Comparison of ENCODE assay signal across 11 mouse cellular contexts in the genomic region with DNA sequence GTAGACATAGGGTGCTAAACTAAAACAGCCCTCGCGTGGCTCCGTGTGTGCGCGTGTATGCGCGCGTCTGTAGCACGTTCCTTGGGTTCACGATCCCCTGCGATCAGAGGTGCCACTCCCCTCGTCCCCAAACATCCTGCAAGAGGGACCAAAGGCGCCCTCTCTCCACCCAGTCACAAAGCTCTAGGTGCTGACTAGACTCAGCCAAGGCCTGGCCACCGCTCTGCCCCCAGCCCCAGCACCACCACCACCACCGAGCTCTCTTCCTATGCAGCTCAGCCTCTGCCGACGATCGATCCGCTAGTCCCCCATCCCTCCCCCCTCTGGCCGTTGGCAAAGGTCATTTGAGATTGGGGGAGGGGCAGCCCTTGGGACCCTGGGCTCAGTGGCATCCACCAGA. TPM values are rescaled to one million over a fixed set of nuclear protein-coding genes. Genes with fewer than 3 reads are reported as not detected.
DNase-seq lines count a peak whose midpoint lies in the region; ATAC-seq lines count a peak whose summit lies in the region.
"Had no signal": no experiment of that assay in that cellular context is flagged by ENCODE, and none has a peak within 500 bp of the region (broad histone marks: within the 10 kb centered on the region; RNA-seq: fewer than 3 reads in every experiment).

No protein-coding gene starts in this region.

- no peaks in the 10 kb centered on the region for H3K9me3 ChIP-seq in embryonic facial prominence, embryonic 13.5 days
- H3K9me3 ChIP-seq in limb, embryonic 11.5 days (ENCODE audit: control insufficient read depth, low read length): no peaks in the 10 kb centered on the region
- no peaks in the 10 kb centered on the region for H3K9me3 ChIP-seq in midbrain, embryonic 15.5 days

- 1% methylated on average over 20 of the region's 20 CpGs for WGBS in embryonic facial prominence, embryonic 13.5 days
- under 1% methylated on average over 20 of the region's 20 CpGs for whole genome bisulfite sequencing in limb, embryonic 11.5 days
- WGBS in midbrain, embryonic 15.5 days: 1% methylated on average over 20 of the region's 20 CpGs

- H3K27me3 ChIP-seq in embryonic facial prominence, embryonic 13.5 days: peaks cover 100% of the 10 kb centered on the region
- H3K27me3 ChIP-seq in limb, embryonic 11.5 days (ENCODE audit: control insufficient read depth, insufficient read depth, low read length): peaks cover 99% of the 10 kb centered on the region
- H3K27me3 ChIP-seq in midbrain, embryonic 15.5 days (replicated peaks): peaks cover 92% of the 10 kb centered on the region

- no peak overlapping the region for H3K27ac ChIP-seq in embryonic facial prominence, embryonic 13.5 days
- no peak overlapping the region for H3K27ac ChIP-seq in limb, embryonic 11.5 days (replicated peaks; ENCODE audit: low read depth, low read length)
- H3K27ac ChIP-seq in midbrain, embryonic 15.5 days: no peak overlapping the region

- ATAC-seq in embryonic facial prominence, embryonic 13.5 days (ENCODE audit: insufficient number of reproducible peaks, insufficient read depth, low FRiP score, low TSS enrichment, low read depth): no peak
- no peak for ATAC-seq in limb, embryonic 11.5 days (ENCODE audit: insufficient number of reproducible peaks, low FRiP score, low TSS enrichment, low read depth)
- no peak; the same call in 1 of the 2 replicates for ATAC-seq in midbrain, embryonic 15.5 days (replicated peaks)

- peak overlapping the region; percentile 50; the same call in 1 of the 2 replicates for H3K4me3 ChIP-seq in embryonic facial prominence, embryonic 13.5 days
- 0 out of 2 replicates have a peak overlapping the region, but pooled peaks have one; percentile 30 for H3K4me3 ChIP-seq in limb, embryonic 11.5 days (ENCODE audit: low read depth, low read length)
- H3K4me3 ChIP-seq in midbrain, embryonic 15.5 days: peak overlapping the region; percentile 36

- H3K4me1 ChIP-seq in embryonic facial prominence, embryonic 13.5 days: peaks cover 28% of the 10 kb centered on the region
- H3K4me1 ChIP-seq in limb, embryonic 11.5 days (ENCODE audit: control insufficient read depth, insufficient read depth, low read length): peaks cover 18% of the 10 kb centered on the region
- H3K4me1 ChIP-seq in midbrain, embryonic 15.5 days: peaks cover 22% of the 10 kb centered on the region

- H3K36me3 ChIP-seq in embryonic facial prominence, embryonic 13.5 days: no peaks in the 10 kb centered on the region
- H3K36me3 ChIP-seq in limb, embryonic 11.5 days (ENCODE audit: control insufficient read depth, insufficient read depth, low read length): no peaks in the 10 kb centered on the region
- no peaks in the 10 kb centered on the region for H3K36me3 ChIP-seq in midbrain, embryonic 15.5 days (replicated peaks)

- 0 out of 2 replicates have a peak overlapping the region, but pooled peaks have one; percentile 90 for H3K4me2 ChIP-seq in embryonic facial prominence, embryonic 13.5 days
- H3K4me2 ChIP-seq in limb, embryonic 11.5 days (ENCODE audit: low read depth, severe bottlenecking): no peak overlapping the region; the same call in 1 of the 2 replicates
- H3K4me2 ChIP-seq in midbrain, embryonic 15.5 days: peak overlapping the region; percentile 57

- H3K9ac ChIP-seq in embryonic facial prominence, embryonic 13.5 days: no peak overlapping the region
- H3K9ac ChIP-seq in limb, embryonic 11.5 days (ENCODE audit: low read length): no peak overlapping the region
- H3K9ac ChIP-seq in midbrain, embryonic 15.5 days: no peak overlapping the region

- DNase-seq in ZHBTc4 (ENCODE audit: low read depth, low spot score): peak; percentile 39
- no peak for DNase-seq in limb, embryonic 11.5 days (ENCODE audit: low spot score)
- no peak for DNase-seq in cerebellum, postnatal 25 days
- DNase-seq in urinary bladder, postnatal 10 days (ENCODE audit: low spot score): no peak
- no peak for DNase-seq in cerebellum, adult 9-11 months
- DNase-seq: adrenal gland, adult 2 months; cerebellum, adult 11-12 months; kidney, postnatal 25 days; spleen, adult 18-20 months had no signal

RNA-seq across cellular contexts. Expression of a gene that starts 1.8 kb away (rescaled TPM):
- polyA plus RNA-seq in embryonic facial prominence, embryonic 13.5 days (2015; fragmentation: Nextera tagmentation; extraction: Ambion mirVana): not detected in 2 replicates
- polyA plus RNA-seq in limb, embryonic 11.5 days (2014; fragmentation: Nextera tagmentation; extraction: Ambion mirVana): not detected in 2 replicates
- 1.9 and 2.6 TPM in 2 replicates for polyA plus RNA-seq in midbrain, embryonic 15.5 days (2015; fragmentation: Nextera tagmentation; extraction: Ambion mirVana)
- polyA plus RNA-seq: adrenal gland, adult 2 months had no signal

RNA-seq across cellular contexts. Expression of a gene that starts 42.5 kb away (rescaled TPM):
- polyA plus RNA-seq in embryonic facial prominence, embryonic 13.5 days (2015; fragmentation: Nextera tagmentation; extraction: Ambion mirVana): 0.04 and 0.28 TPM in 2 replicates
- 0.37 and 0.48 TPM in 2 replicates for polyA plus RNA-seq in limb, embryonic 11.5 days (2014; fragmentation: Nextera tagmentation; extraction: Ambion mirVana)
- polyA plus RNA-seq in midbrain, embryonic 15.5 days (2015; fragmentation: Nextera tagmentation; extraction: Ambion mirVana): 0.90 and 1.2 TPM in 2 replicates
